Mouse (Mus musculus): Measurements from ENCODE around the gene Igdcc4. TPM values are rescaled to one million over a fixed set of nuclear protein-coding genes. Genes with fewer than 3 reads are reported as not detected.

The Igdcc4 gene
- polyA plus RNA-seq, 1 experiment from 2014 or later = 8.9 TPM

GRCm38 (mm10) chr9:65084198-65084807, 17.0 kb upstream of the Igdcc4 start:
- Histone ChIP-seq H3K9me3 (replicated peaks; ENCODE audit: control insufficient read depth, low read length) (no peaks in the 10 kb centered on the region), H3K36me3 (ENCODE audit: control insufficient read depth, insufficient read depth, low read length) (peaks cover 46% of the 10 kb centered on the region), H3K4me3 (ENCODE audit: low read depth, low read length) (no peak overlapping the region), H3K9ac (ENCODE audit: low read length) (no peak overlapping the region), H3K27ac (ENCODE audit: low read depth, low read length) (no peak overlapping the region), H3K27me3 (replicated peaks; ENCODE audit: control insufficient read depth, insufficient read depth, low read length) (no peaks in the 10 kb centered on the region), H3K4me1 (ENCODE audit: control insufficient read depth, insufficient read depth, low read length) (no peaks in the 10 kb centered on the region), H3K4me2 (ENCODE audit: low read length) (no peak overlapping the region)
- ATAC-seq (no peak), DNase-seq (ENCODE audit: low spot score) (no peak)
- WGBS = 88% methylated on average over 7 of the region's 7 CpGs

- no peak overlapping the region for H3K27ac ChIP-seq (ENCODE audit: low read depth, low read length)
- H3K4me3 ChIP-seq (ENCODE audit: low read depth, low read length) = no peak overlapping the region
- no peaks in the 10 kb centered on the region for H3K27me3 ChIP-seq (replicated peaks; ENCODE audit: control insufficient read depth, insufficient read depth, low read length)
- DNase-seq (ENCODE audit: low spot score) = no peak
- H3K4me1 ChIP-seq (ENCODE audit: control insufficient read depth, insufficient read depth, low read length) = no peaks in the 10 kb centered on the region
- H3K9me3 ChIP-seq (replicated peaks; ENCODE audit: control insufficient read depth, low read length) = no peaks in the 10 kb centered on the region
- WGBS = 90% methylated on average over 1 of the region's 1 CpGs
- no peak for ATAC-seq
- H3K4me2 ChIP-seq (ENCODE audit: low read length) = no peak overlapping the region
- H3K36me3 ChIP-seq (ENCODE audit: control insufficient read depth, insufficient read depth, low read length) = peaks cover 41% of the 10 kb centered on the region
- H3K9ac ChIP-seq (ENCODE audit: low read length) = no peak overlapping the region
Observed at GRCm38 (mm10) chr9:65085270-65085669, 16.0 kb upstream of the Igdcc4 start.

GRCm38 (mm10) chr9:65086801-65087200, 14.5 kb upstream of the Igdcc4 start:
- H3K4me1 ChIP-seq (ENCODE audit: control insufficient read depth, insufficient read depth, low read length) = no peaks in the 10 kb centered on the region
- no peak overlapping the region for H3K4me2 ChIP-seq (ENCODE audit: low read length)
- no peak overlapping the region for H3K9ac ChIP-seq (ENCODE audit: low read length)
- H3K9me3 ChIP-seq (replicated peaks; ENCODE audit: control insufficient read depth, low read length) = no peaks in the 10 kb centered on the region
- H3K27ac ChIP-seq (ENCODE audit: low read depth, low read length) = no peak overlapping the region
- 69% methylated on average over 1 of the region's 1 CpGs for WGBS
- peak; percentile 31 for DNase-seq (ENCODE audit: low spot score)
- no peak overlapping the region for H3K4me3 ChIP-seq (ENCODE audit: low read depth, low read length)
- H3K27me3 ChIP-seq (replicated peaks; ENCODE audit: control insufficient read depth, insufficient read depth, low read length) = no peaks in the 10 kb centered on the region
- peaks cover 30% of the 10 kb centered on the region for H3K36me3 ChIP-seq (ENCODE audit: control insufficient read depth, insufficient read depth, low read length)
- ATAC-seq = no peak

DNA sequence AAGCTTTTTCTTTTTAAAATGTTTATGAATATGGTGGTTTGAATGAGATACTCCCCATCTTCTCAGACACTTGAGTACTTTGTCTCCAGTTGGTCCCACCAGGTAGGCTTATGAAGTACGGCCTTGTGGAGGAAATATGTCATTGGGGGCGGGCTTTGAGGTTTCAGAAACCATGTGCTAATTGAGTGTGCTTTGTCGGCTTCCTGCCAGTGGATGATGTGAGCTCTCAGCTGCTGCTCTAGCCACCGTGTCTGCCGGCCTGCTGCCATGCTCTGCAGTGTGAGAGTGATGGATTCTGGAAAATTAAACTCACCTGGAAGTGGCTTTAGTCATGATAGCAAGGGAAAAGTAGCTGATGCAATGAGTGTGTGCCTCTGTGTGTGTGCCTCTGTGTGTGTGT, 13.8 kb upstream of the Igdcc4 start:
- H3K9ac ChIP-seq (ENCODE audit: low read length) = no peak overlapping the region
- H3K4me1 ChIP-seq (ENCODE audit: control insufficient read depth, insufficient read depth, low read length) = no peaks in the 10 kb centered on the region
- no peak overlapping the region for H3K4me3 ChIP-seq (ENCODE audit: low read depth, low read length)
- no peaks in the 10 kb centered on the region for H3K9me3 ChIP-seq (replicated peaks; ENCODE audit: control insufficient read depth, low read length)
- DNase-seq (ENCODE audit: low spot score) = peak; percentile 67
- no peak overlapping the region for H3K4me2 ChIP-seq (ENCODE audit: low read length)
- ATAC-seq = peak; percentile 52; the same call in 1 of the 2 replicates
- no peak overlapping the region for H3K27ac ChIP-seq (ENCODE audit: low read depth, low read length)
- H3K27me3 ChIP-seq (replicated peaks; ENCODE audit: control insufficient read depth, insufficient read depth, low read length) = no peaks in the 10 kb centered on the region
- peaks cover 23% of the 10 kb centered on the region for H3K36me3 ChIP-seq (ENCODE audit: control insufficient read depth, insufficient read depth, low read length)
- WGBS = 38% methylated on average over 5 of the region's 5 CpGs

GRCm38 (mm10) chr9:65094237-65094636, 7.0 kb upstream of the Igdcc4 start:
- peaks cover 6% of the 10 kb centered on the region; the same call in 1 of the 2 replicates for H3K4me1 ChIP-seq (ENCODE audit: control insufficient read depth, insufficient read depth, low read length)
- WGBS = 24% methylated on average over 6 of the region's 6 CpGs
- no peak overlapping the region for H3K4me3 ChIP-seq (ENCODE audit: low read depth, low read length)
- no peaks in the 10 kb centered on the region for H3K9me3 ChIP-seq (replicated peaks; ENCODE audit: control insufficient read depth, low read length)
- peak overlapping the region; percentile 41; the same call in 1 of the 2 replicates for H3K27ac ChIP-seq (ENCODE audit: low read depth, low read length)
- H3K4me2 ChIP-seq (ENCODE audit: low read length) = no peak overlapping the region
- H3K27me3 ChIP-seq (replicated peaks; ENCODE audit: control insufficient read depth, insufficient read depth, low read length) = no peaks in the 10 kb centered on the region
- H3K9ac ChIP-seq (ENCODE audit: low read length) = no peak overlapping the region
- H3K36me3 ChIP-seq (ENCODE audit: control insufficient read depth, insufficient read depth, low read length) = no peaks in the 10 kb centered on the region
- DNase-seq (ENCODE audit: low spot score) = peak; percentile 67
- ATAC-seq = peak; percentile 69

DNA sequence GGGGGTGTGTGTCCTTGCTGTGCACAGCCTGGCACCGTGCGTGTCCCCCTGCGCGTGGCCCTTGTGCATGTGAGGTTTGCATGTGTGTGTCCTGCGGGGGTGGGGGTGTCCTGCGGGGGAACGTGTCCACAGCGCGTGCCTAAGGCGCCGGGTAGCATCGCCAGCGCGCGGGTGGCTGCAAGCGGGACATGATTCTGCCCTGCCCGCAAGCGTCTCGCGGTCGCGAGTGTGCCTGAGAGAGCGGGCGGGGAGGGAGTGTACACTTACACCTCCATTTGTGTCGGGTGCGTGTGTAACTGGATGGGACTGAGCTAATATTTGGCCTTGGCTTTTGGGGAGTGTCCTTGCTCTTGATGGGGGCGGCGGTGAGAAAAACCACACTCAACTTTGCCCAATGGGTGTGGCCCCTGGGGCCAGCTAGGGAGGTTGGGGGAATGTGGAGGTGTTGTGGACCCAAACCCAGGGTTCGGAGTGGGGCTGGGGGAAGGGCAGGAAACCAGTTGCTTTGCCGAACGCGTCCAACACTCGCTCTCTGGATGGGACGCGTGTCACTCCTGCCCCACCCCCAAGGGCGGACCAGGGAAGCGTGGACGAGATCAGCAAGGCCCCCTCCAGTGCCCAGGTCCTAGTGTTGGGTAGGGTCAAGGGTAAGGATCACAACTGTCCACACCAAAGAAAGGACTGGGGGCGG, 545 bp downstream of the Igdcc4 start:
- H3K9ac ChIP-seq (ENCODE audit: low read length) = peak overlapping the region; percentile 91
- peaks cover 14% of the 10 kb centered on the region for H3K4me1 ChIP-seq (ENCODE audit: control insufficient read depth, insufficient read depth, low read length)
- DNase-seq (ENCODE audit: low spot score) (peak; percentile 64), ATAC-seq (peak; percentile 60)
- WGBS = under 1% methylated on average over 39 of the region's 39 CpGs
- H3K36me3 ChIP-seq (ENCODE audit: control insufficient read depth, insufficient read depth, low read length) = no peaks in the 10 kb centered on the region
- no peaks in the 10 kb centered on the region; the same call in 1 of the 2 replicates for H3K9me3 ChIP-seq (replicated peaks; ENCODE audit: control insufficient read depth, low read length)
- H3K27ac ChIP-seq (ENCODE audit: low read depth, low read length) = peak overlapping the region; percentile 85
- H3K4me2 ChIP-seq (ENCODE audit: low read length) = peak overlapping the region; percentile 98
- no peaks in the 10 kb centered on the region for H3K27me3 ChIP-seq (replicated peaks; ENCODE audit: control insufficient read depth, insufficient read depth, low read length)
- H3K4me3 ChIP-seq (ENCODE audit: low read depth, low read length) = peak overlapping the region; percentile 77

GRCm38 (mm10) chr9:65102377-65103172, 1.3 kb downstream of the Igdcc4 start:
- Histone ChIP-seq H3K9ac (ENCODE audit: low read length) (peak overlapping the region; percentile 91), H3K27ac (ENCODE audit: low read depth, low read length) (peak overlapping the region; percentile 85), H3K36me3 (ENCODE audit: control insufficient read depth, insufficient read depth, low read length) (no peaks in the 10 kb centered on the region), H3K9me3 (replicated peaks; ENCODE audit: control insufficient read depth, low read length) (no peaks in the 10 kb centered on the region; the same call in 1 of the 2 replicates), H3K4me1 (ENCODE audit: control insufficient read depth, insufficient read depth, low read length) (peaks cover 14% of the 10 kb centered on the region), H3K4me3 (ENCODE audit: low read depth, low read length) (peak overlapping the region; percentile 77), H3K4me2 (ENCODE audit: low read length) (peak overlapping the region; percentile 98), H3K27me3 (replicated peaks; ENCODE audit: control insufficient read depth, insufficient read depth, low read length) (no peaks in the 10 kb centered on the region)
- DNase-seq (ENCODE audit: low spot score) = peak; percentile 88
- WGBS = 2% methylated on average over 36 of the region's 36 CpGs
- peak; percentile 76 for ATAC-seq

- ATAC-seq (peak; percentile 7; the same call in 1 of the 2 replicates), DNase-seq (ENCODE audit: low spot score) (peak; percentile 48)
- H3K4me1 ChIP-seq (ENCODE audit: control insufficient read depth, insufficient read depth, low read length) = peaks cover 14% of the 10 kb centered on the region
- H3K9ac ChIP-seq (ENCODE audit: low read length) = peak overlapping the region; percentile 91
- peak overlapping the region; percentile 77 for H3K4me3 ChIP-seq (ENCODE audit: low read depth, low read length)
- H3K27ac ChIP-seq (ENCODE audit: low read depth, low read length) = peak overlapping the region; percentile 85
- H3K9me3 ChIP-seq (replicated peaks; ENCODE audit: control insufficient read depth, low read length) = no peaks in the 10 kb centered on the region; the same call in 1 of the 2 replicates
- H3K4me2 ChIP-seq (ENCODE audit: low read length) = peak overlapping the region; percentile 98
- H3K36me3 ChIP-seq (ENCODE audit: control insufficient read depth, insufficient read depth, low read length) = no peaks in the 10 kb centered on the region
- no peaks in the 10 kb centered on the region for H3K27me3 ChIP-seq (replicated peaks; ENCODE audit: control insufficient read depth, insufficient read depth, low read length)
- WGBS = 23% methylated on average over 8 of the region's 8 CpGs
Observed at GRCm38 (mm10) chr9:65103173-65103752, 2.0 kb downstream of the Igdcc4 start.

Measured in forebrain, embryonic 14.5 days (tissue).